Mouse (Mus musculus) G1E (cell line): Measurements from ENCODE around the gene Prtg.

Experiments used
- CTCF ChIP-seq: IDR thresholded peaks from 2 replicates; pipeline ENCODE4 v1.5.1; 2012; ENCODE audit warnings: low read depth, low read length, inconsistent platforms, mixed read lengths
- GATA1 ChIP-seq: IDR thresholded peaks from 2 replicates; pipeline ENCODE4 v1.6.1; 2012; ENCODE audit warnings: borderline replicate concordance, low read length, inconsistent platforms, mixed read lengths
- GATA2 ChIP-seq: IDR thresholded peaks from 2 replicates; pipeline ENCODE4 v1.6.1; 2012; ENCODE audit warnings: low read depth, low read length, inconsistent platforms, borderline replicate concordance

DNA sequence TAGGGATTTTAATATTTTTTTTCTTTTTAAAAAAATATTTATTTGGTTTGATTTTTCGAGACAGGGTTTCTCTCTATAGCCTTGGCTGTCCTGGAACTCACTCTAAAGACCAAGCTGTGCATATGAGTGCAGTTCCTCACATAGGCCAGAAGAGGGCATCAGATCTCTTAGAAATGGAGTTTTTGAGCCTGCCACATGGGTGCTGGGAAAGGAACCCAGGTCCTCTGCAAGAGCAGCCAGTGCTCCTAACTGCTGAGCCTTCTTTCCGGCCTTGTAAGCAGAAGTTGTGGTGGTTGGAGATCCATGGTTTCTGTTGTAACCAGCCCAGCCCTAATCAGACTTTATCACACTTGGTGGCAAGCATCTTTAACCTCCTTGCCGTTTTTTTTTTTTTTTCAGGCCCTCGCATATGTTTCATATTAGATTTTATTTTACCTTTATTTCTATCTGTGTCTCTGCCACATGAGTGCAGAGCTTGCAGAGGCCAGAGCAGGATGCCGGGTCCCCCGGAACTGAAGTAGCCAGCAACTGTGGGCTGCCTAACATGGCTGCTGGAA lies 88.2 kb downstream of the Prtg start:
- TF ChIP-seq CTCF (no peak), GATA1 (no peak), GATA2 (no peak)
